Mouse (Mus musculus): ENCODE data around the gene Srms. TPM values are rescaled to one million over a fixed set of nuclear protein-coding genes. Genes with fewer than 3 reads are reported as not detected.

Gene Srms
- total RNA-seq, 2 experiments from 2014 or later: not detected

- no peak for ATAC-seq (replicated peaks; ENCODE audit: low FRiP score, low TSS enrichment, poor library complexity, severe bottlenecking)
Measured at GRCm38 (mm10) chr2:181180898-181181297, 32.1 kb downstream of the Srms start.

GRCm38 (mm10) chr2:181178471-181178870 is 34.5 kb downstream of the Srms start:
- no peak for ATAC-seq (replicated peaks; ENCODE audit: low FRiP score, low TSS enrichment, poor library complexity, severe bottlenecking)

- ATAC-seq (replicated peaks; ENCODE audit: low FRiP score, low TSS enrichment, poor library complexity, severe bottlenecking): no peak
Measured at GRCm38 (mm10) chr2:181178015-181178414, 35.0 kb downstream of the Srms start.

GRCm38 (mm10) chr2:181174646-181175045 is 38.3 kb downstream of the Srms start:
- ATAC-seq (replicated peaks; ENCODE audit: low FRiP score, low TSS enrichment, poor library complexity, severe bottlenecking): no peak

GRCm38 (mm10) chr2:181166469-181166868 is 46.5 kb downstream of the Srms start:
- ATAC-seq (replicated peaks; ENCODE audit: low FRiP score, low TSS enrichment, poor library complexity, severe bottlenecking): no peak

- no peak for ATAC-seq (replicated peaks; ENCODE audit: low FRiP score, low TSS enrichment, poor library complexity, severe bottlenecking)
Measured at GRCm38 (mm10) chr2:181160821-181161220, 52.2 kb downstream of the Srms start.

GRCm38 (mm10) chr2:181159771-181160170 is 53.2 kb downstream of the Srms start:
- ATAC-seq (replicated peaks; ENCODE audit: low FRiP score, low TSS enrichment, poor library complexity, severe bottlenecking): no peak

- no peak for ATAC-seq (replicated peaks; ENCODE audit: low FRiP score, low TSS enrichment, poor library complexity, severe bottlenecking)
Measured at GRCm38 (mm10) chr2:181159091-181159514, 53.9 kb downstream of the Srms start.

- ATAC-seq (replicated peaks; ENCODE audit: low FRiP score, low TSS enrichment, poor library complexity, severe bottlenecking): no peak
Measured at GRCm38 (mm10) chr2:181158471-181158870, 54.5 kb downstream of the Srms start.

- no peak for ATAC-seq (replicated peaks; ENCODE audit: low FRiP score, low TSS enrichment, poor library complexity, severe bottlenecking)
Measured at GRCm38 (mm10) chr2:181157716-181158302, 55.2 kb downstream of the Srms start.

- no peak for ATAC-seq (replicated peaks; ENCODE audit: low FRiP score, low TSS enrichment, poor library complexity, severe bottlenecking)
Measured at GRCm38 (mm10) chr2:181157180-181157579, 55.8 kb downstream of the Srms start.

- ATAC-seq (replicated peaks; ENCODE audit: low FRiP score, low TSS enrichment, poor library complexity, severe bottlenecking): no peak
Measured at GRCm38 (mm10) chr2:181156248-181157121, 56.5 kb downstream of the Srms start, which contains the start of gene Eef1a2. Gene Eef1a2 (minus strand): TSS chr2:181157014.

GRCm38 (mm10) chr2:181155801-181156200 is 57.2 kb downstream of the Srms start:
- ATAC-seq (replicated peaks; ENCODE audit: low FRiP score, low TSS enrichment, poor library complexity, severe bottlenecking): no peak

Other genes starting within 250 kb of the Srms start
- 35.0 and 41.9 TPM in 2 replicates for gene Arfgap1, start 246.0 kb downstream of the Srms start, total RNA-seq (2014; fragmentation: Nextera tagmentation)
- 27.1 and 32.0 TPM in 2 replicates for gene Arfgap1, start 246.0 kb downstream of the Srms start, total RNA-seq (2017)
- gene Col20a1, start 226.7 kb downstream of the Srms start, total RNA-seq (2014; fragmentation: Nextera tagmentation): 0.79 TPM in 1 of 2 replicates, not detected in the other
- gene Col20a1, start 226.7 kb downstream of the Srms start, total RNA-seq (2017): 0.38 and 0.42 TPM in 2 replicates
- not detected in 2 replicates for gene Chrna4, start 169.6 kb downstream of the Srms start, total RNA-seq (2014; fragmentation: Nextera tagmentation)
- not detected in 2 replicates for gene Chrna4, start 169.6 kb downstream of the Srms start, total RNA-seq (2017)
- not detected in 2 replicates for gene Kcnq2, start 77.9 kb downstream of the Srms start, total RNA-seq (2014; fragmentation: Nextera tagmentation)
- gene Kcnq2, start 77.9 kb downstream of the Srms start, total RNA-seq (2017): not detected in 2 replicates
- not detected in 2 replicates for gene Eef1a2, start 56.2 kb downstream of the Srms start, total RNA-seq (2014; fragmentation: Nextera tagmentation)
- gene Eef1a2, start 56.2 kb downstream of the Srms start, total RNA-seq (2017): not detected in 2 replicates
- gene Ppdpf, start 25.9 kb downstream of the Srms start, total RNA-seq (2014; fragmentation: Nextera tagmentation): 73.6 and 95.2 TPM in 2 replicates
- gene Ppdpf, start 25.9 kb downstream of the Srms start, total RNA-seq (2017): 67.4 and 68.6 TPM in 2 replicates
- gene Ptk6, start 10.4 kb downstream of the Srms start, total RNA-seq (2014; fragmentation: Nextera tagmentation): not detected in 2 replicates
- gene Ptk6, start 10.4 kb downstream of the Srms start, total RNA-seq (2017): not detected in 2 replicates
- gene Fndc11, start 6.8 kb upstream of the Srms start, total RNA-seq (2014; fragmentation: Nextera tagmentation): not detected in 2 replicates
- gene Fndc11, start 6.8 kb upstream of the Srms start, total RNA-seq (2017): not detected in 2 replicates
- 16.1 and 18.0 TPM in 2 replicates for gene Helz2, start 28.8 kb upstream of the Srms start, total RNA-seq (2014; fragmentation: Nextera tagmentation)
- 4.9 and 5.4 TPM in 2 replicates for gene Helz2, start 28.8 kb upstream of the Srms start, total RNA-seq (2017)
- 20.7 and 21.3 TPM in 2 replicates for gene Gmeb2, start 74.8 kb upstream of the Srms start, total RNA-seq (2014; fragmentation: Nextera tagmentation)
- gene Gmeb2, start 74.8 kb upstream of the Srms start, total RNA-seq (2017): 8.5 and 9.4 TPM in 2 replicates
- not detected in 2 replicates for gene Stmn3, start 101.3 kb upstream of the Srms start, total RNA-seq (2014; fragmentation: Nextera tagmentation)
- gene Stmn3, start 101.3 kb upstream of the Srms start, total RNA-seq (2017): not detected in 2 replicates
- gene Rtel1, start 106.6 kb upstream of the Srms start, total RNA-seq (2014; fragmentation: Nextera tagmentation): 110 and 144 TPM in 2 replicates
- gene Rtel1, start 106.6 kb upstream of the Srms start, total RNA-seq (2017): 45.6 and 78.9 TPM in 2 replicates
- gene Zgpat, start 151.7 kb upstream of the Srms start, total RNA-seq (2014; fragmentation: Nextera tagmentation): 20.3 and 25.2 TPM in 2 replicates
- 26.2 and 45.0 TPM in 2 replicates for gene Zgpat, start 151.7 kb upstream of the Srms start, total RNA-seq (2017)
- 53.3 and 66.5 TPM in 2 replicates for gene Arfrp1, start 152.2 kb upstream of the Srms start, total RNA-seq (2014; fragmentation: Nextera tagmentation)
- gene Arfrp1, start 152.2 kb upstream of the Srms start, total RNA-seq (2017): 52.8 and 72.9 TPM in 2 replicates
- gene Lime1, start 166.9 kb upstream of the Srms start, total RNA-seq (2014; fragmentation: Nextera tagmentation): 31.0 and 50.4 TPM in 2 replicates
- 19.8 and 26.8 TPM in 2 replicates for gene Lime1, start 166.9 kb upstream of the Srms start, total RNA-seq (2017)
- 22.8 and 38.7 TPM in 2 replicates for gene Zbtb46, start 246.2 kb upstream of the Srms start, total RNA-seq (2014; fragmentation: Nextera tagmentation)
- gene Zbtb46, start 246.2 kb upstream of the Srms start, total RNA-seq (2017): 22.3 and 33.5 TPM in 2 replicates

Measured in megakaryocyte-erythroid progenitor cell, adult 5-6 weeks (primary cell).